Mouse (Mus musculus) liver, embryonic 12.5 days (tissue): Measurements from ENCODE around the gene Agap1. TPM values are rescaled to one million over a fixed set of nuclear protein-coding genes. Genes with fewer than 3 reads are reported as not detected.

Experiments used
- ATAC-seq: fragments of 200-750 bp; cut with Nextera tagmentation; 2 replicates; pipeline ENCODE4 v1.8.0; 2017; ENCODE audit warnings: moderate number of reproducible peaks, mild to moderate bottlenecking, moderate library complexity
- H3K27ac ChIP-seq: fragments of 300-500 bp; sonication (generic); 2 replicates; pipeline ENCODE4 v1.5.1; 2016; ENCODE audit warnings: mild to moderate bottlenecking
- H3K27me3 ChIP-seq: fragments of 300-500 bp; sonication (generic); replicated peaks from 2 replicates; pipeline ENCODE4 v1.6.1; 2016; ENCODE audit warnings: mild to moderate bottlenecking, moderate library complexity
- H3K36me3 ChIP-seq: fragments of 300-500 bp; sonication (generic); 2 replicates; pipeline ENCODE4 v1.6.1; 2016; ENCODE audit warnings: mild to moderate bottlenecking, moderate library complexity
- H3K4me1 ChIP-seq: fragments of 300-500 bp; sonication (generic); 2 replicates; pipeline ENCODE4 v1.6.1; 2016
- H3K4me2 ChIP-seq: fragments of 300-500 bp; sonication (generic); 2 replicates; pipeline ENCODE4 v1.6.1; 2016; ENCODE audit warnings: mild to moderate bottlenecking, moderate library complexity
- H3K4me3 ChIP-seq: fragments of 300-500 bp; sonication (generic); 2 replicates; pipeline ENCODE4 v1.5.1; 2016; ENCODE audit warnings: mild to moderate bottlenecking, moderate library complexity
- H3K9ac ChIP-seq: fragments of 300-500 bp; sonication (generic); 2 replicates; pipeline ENCODE4 v1.6.1; 2016; ENCODE audit warnings: mild to moderate bottlenecking, moderate library complexity
- H3K9me3 ChIP-seq: fragments of 300-500 bp; sonication (generic); replicated peaks from 2 replicates; pipeline ENCODE4 v1.6.1; 2016; ENCODE audit warnings: mild to moderate bottlenecking, moderate library complexity
- WGBS: fragments of 180-500 bp; shearing (Covaris S2); methylation state at CpG from one replicate; pipeline ENCODE4 v1.1.7; 2016; ENCODE audit not compliant: insufficient replicate concordance; 5-methylcytosine and 5-hydroxymethylcytosine counted together
- polyA plus RNA-seq: library from polyadenylated mRNA; unstranded; fragments of >200 nt; fragmentation: Nextera tagmentation; extraction: Ambion mirVana; gene quantifications from 2 replicates; pipeline ENCODE4 v1.2.1, GENCODE M21; 2016

Agap1 gene
- polyA plus RNA-seq, 1 experiment from 2014 or later = 4.1 TPM

GRCm38 (mm10) chr1:89576174-89576890 is 121.7 kb downstream of the Agap1 start:
- Histone ChIP-seq H3K4me1 (peaks cover 33% of the 10 kb centered on the region), H3K9ac (no peak overlapping the region), H3K27me3 (peaks cover 33% of the 10 kb centered on the region), H3K9me3 (no peaks in the 10 kb centered on the region), H3K4me3 (no peak overlapping the region), H3K27ac (no peak overlapping the region), H3K4me2 (no peak overlapping the region), H3K36me3 (no peaks in the 10 kb centered on the region)
- WGBS = 60% methylated on average over 7 of the region's 7 CpGs
- no peak for ATAC-seq

- Histone ChIP-seq H3K27me3 (peaks cover 40% of the 10 kb centered on the region), H3K36me3 (no peaks in the 10 kb centered on the region), H3K4me2 (no peak overlapping the region), H3K9ac (no peak overlapping the region), H3K4me1 (peaks cover 38% of the 10 kb centered on the region), H3K4me3 (no peak overlapping the region), H3K9me3 (no peaks in the 10 kb centered on the region), H3K27ac (no peak overlapping the region)
- no peak for ATAC-seq
- WGBS = 16% methylated on average over 4 of the region's 4 CpGs
Observed at GRCm38 (mm10) chr1:89576985-89577384, 122.4 kb downstream of the Agap1 start.

DNA sequence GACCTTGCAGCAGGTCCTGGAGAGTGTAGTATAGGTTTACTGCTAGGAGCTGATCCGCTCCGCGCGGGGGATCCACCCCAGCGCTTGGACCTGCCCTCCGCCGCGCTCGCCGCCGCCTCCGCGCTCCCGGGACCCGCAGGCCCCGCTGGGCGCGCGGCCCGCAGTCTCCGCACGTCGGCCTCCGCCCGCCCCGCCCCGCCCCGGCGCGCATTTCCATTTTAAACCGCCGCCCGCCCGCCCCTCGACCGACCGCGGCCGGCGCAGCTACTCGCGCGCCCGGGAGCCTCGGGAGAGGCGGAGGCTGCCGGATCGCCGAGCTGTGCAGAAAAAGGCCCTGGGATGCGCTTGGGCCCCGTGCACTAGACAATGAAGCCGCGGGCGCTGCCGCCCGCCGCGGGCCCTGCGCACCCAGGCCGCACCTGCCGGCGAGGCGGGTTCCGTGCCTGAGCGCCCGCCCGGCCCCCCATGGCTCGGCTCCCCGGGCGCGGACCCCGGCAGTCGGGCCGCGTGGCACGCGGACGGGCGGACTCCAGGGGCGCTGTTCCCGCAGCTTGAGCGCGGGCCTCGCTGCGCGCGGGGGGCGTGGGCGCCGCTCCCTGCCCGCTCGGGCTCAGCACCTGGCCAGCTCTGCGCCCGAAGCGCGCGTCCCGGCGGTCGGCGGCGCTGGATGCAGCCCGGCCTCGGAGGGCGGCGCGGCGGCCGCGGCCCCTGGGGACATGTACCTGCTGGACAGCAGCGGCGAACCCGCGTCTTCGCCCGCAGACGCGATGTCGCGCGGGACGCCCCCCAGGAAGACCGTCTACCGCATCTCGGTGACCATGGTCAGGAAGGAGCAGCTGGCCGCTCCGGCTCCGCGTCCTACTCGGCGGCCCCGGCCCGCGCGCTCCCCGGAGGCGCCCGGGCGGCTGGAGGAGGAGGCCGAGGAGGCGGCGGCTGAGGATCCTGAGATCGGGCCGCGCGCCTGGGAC is 125.7 kb downstream of the Agap1 start:
- Histone ChIP-seq H3K9ac (peak overlapping the region; percentile 22; the same call in 1 of the 2 replicates), H3K4me2 (peak overlapping the region; percentile 84), H3K27me3 (peaks cover 56% of the 10 kb centered on the region), H3K4me3 (peak overlapping the region; percentile 61), H3K9me3 (no peaks in the 10 kb centered on the region), H3K27ac (no peak overlapping the region), H3K36me3 (no peaks in the 10 kb centered on the region), H3K4me1 (peaks cover 35% of the 10 kb centered on the region)
- WGBS = under 1% methylated on average over 119 of the region's 146 CpGs
- ATAC-seq = peak; percentile 49; the same call in 1 of the 2 replicates

DNA sequence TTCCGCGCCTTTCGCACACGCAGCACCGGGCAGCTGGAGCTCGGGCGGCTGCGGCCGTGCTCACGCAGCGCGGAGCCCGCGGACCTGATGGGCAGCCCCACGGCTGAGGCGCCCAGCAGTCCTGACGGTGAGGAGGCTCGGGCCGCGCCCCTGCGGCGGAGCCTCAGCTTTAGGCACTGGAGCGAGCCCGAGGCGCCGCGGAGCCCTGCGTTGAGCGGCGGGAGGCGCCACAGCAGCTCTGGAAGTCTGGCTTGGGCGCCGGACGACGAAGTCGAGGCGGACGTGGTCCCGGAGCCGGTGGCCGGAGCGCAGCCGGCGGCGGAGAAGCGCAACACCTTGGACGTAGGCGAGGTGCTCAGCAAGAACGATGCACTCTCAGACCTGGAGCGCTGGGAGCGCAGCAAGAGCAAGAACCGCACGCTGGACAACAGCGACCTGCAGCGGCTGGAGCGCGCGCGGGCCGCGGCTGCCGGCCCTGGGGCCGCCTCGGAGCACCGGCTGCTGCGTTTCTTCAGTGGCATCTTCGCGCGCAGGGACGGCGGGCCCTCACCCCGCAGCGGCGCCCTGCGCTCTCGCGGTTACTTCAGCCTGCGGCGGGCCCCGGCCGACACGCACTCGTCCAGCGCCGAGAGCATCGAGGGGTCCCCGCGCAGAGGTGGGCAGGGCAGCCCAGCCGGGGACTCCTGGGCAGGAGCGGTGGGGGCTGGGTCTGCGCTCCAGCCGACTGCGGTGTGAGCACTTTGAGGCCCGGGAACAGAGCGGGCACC is 126.6 kb downstream of the Agap1 start:
- H3K36me3 ChIP-seq = no peaks in the 10 kb centered on the region
- peak overlapping the region; percentile 61 for H3K4me3 ChIP-seq
- 0 out of 2 replicates have a peak overlapping the region, but pooled peaks have one; percentile 7 for H3K9ac ChIP-seq
- 1% methylated on average over 84 of the region's 95 CpGs for WGBS
- ATAC-seq = 0 out of 2 replicates have a peak, but pooled peaks have one; percentile 14
- H3K9me3 ChIP-seq = no peaks in the 10 kb centered on the region
- peaks cover 30% of the 10 kb centered on the region for H3K4me1 ChIP-seq
- H3K4me2 ChIP-seq = peak overlapping the region; percentile 84
- H3K27me3 ChIP-seq = peaks cover 59% of the 10 kb centered on the region
- no peak overlapping the region for H3K27ac ChIP-seq

- Histone ChIP-seq H3K4me3 (peak overlapping the region; percentile 61), H3K9ac (no peak overlapping the region), H3K27ac (no peak overlapping the region), H3K4me1 (peaks cover 28% of the 10 kb centered on the region), H3K27me3 (peaks cover 60% of the 10 kb centered on the region), H3K4me2 (peak overlapping the region; percentile 84), H3K36me3 (no peaks in the 10 kb centered on the region), H3K9me3 (no peaks in the 10 kb centered on the region)
- 25% methylated on average over 6 of the region's 6 CpGs for WGBS
- no peak for ATAC-seq
Observed at GRCm38 (mm10) chr1:89581766-89582125, 127.1 kb downstream of the Agap1 start.

DNA sequence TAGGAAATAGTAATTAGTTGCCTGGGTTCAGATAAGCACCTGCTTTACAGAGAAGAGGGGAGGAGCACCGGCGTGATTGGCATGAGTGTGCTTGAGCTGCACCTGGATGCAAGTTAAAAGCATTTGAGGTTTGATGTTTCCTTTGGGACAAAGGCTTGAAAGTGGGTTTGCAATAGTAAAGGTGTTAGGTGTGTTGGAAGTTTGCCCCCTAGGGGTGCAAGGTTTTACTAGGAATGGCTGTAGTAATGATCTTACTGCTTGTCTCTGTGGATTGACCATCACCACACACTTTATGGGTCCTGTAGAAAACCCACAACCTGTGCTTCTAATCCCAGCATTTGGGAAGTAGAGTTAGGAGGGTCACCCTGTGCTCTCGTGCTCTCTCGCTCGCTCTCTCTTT is 128.8 kb downstream of the Agap1 start:
- H3K27ac ChIP-seq = no peak overlapping the region
- peaks cover 24% of the 10 kb centered on the region for H3K4me1 ChIP-seq
- no peak overlapping the region for H3K9ac ChIP-seq
- H3K36me3 ChIP-seq = no peaks in the 10 kb centered on the region
- H3K4me2 ChIP-seq = no peak overlapping the region
- 61% methylated on average over 5 of the region's 5 CpGs for WGBS
- no peak for ATAC-seq
- H3K9me3 ChIP-seq = no peaks in the 10 kb centered on the region
- peaks cover 56% of the 10 kb centered on the region for H3K27me3 ChIP-seq
- no peak overlapping the region for H3K4me3 ChIP-seq

GRCm38 (mm10) chr1:89586991-89587683 is 132.5 kb downstream of the Agap1 start:
- Histone ChIP-seq H3K36me3 (0 out of 2 replicates have a peak, but pooled peaks cover 3% of the 10 kb centered on the region), H3K4me1 (no peaks in the 10 kb centered on the region), H3K4me3 (no peak overlapping the region), H3K9ac (no peak overlapping the region), H3K27ac (no peak overlapping the region), H3K27me3 (peaks cover 19% of the 10 kb centered on the region), H3K9me3 (no peaks in the 10 kb centered on the region), H3K4me2 (no peak overlapping the region)
- WGBS = 65% methylated on average over 14 of the region's 14 CpGs
- ATAC-seq = no peak

DNA sequence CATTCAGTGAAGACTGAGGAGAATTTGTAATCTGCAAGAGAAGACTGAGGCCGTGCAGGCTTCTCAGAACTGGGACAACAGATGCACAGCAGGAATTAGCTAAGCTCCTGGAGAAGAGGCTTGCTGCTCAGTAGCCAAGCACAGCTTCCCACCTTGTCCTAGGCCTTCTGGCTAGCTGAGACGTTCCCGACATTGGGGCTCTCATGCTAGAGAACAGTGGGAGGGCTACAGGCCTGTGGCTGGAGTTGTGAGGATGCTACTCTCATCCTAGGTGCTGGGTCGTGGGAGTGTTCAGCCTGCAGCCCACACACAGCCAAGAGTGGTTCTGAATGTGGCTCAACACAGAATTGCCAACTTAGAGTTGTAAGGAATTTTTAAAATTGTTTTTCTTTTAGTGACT is 133.5 kb downstream of the Agap1 start:
- no peak overlapping the region for H3K27ac ChIP-seq
- peaks cover 9% of the 10 kb centered on the region; the same call in 1 of the 2 replicates for H3K27me3 ChIP-seq
- ATAC-seq = no peak
- H3K9ac ChIP-seq = no peak overlapping the region
- 49% methylated on average over 4 of the region's 4 CpGs for WGBS
- 0 out of 2 replicates have a peak, but pooled peaks cover 3% of the 10 kb centered on the region for H3K36me3 ChIP-seq
- no peaks in the 10 kb centered on the region for H3K9me3 ChIP-seq
- no peaks in the 10 kb centered on the region for H3K4me1 ChIP-seq
- no peak overlapping the region for H3K4me3 ChIP-seq
- no peak overlapping the region for H3K4me2 ChIP-seq

GRCm38 (mm10) chr1:89590994-89591393 is 136.4 kb downstream of the Agap1 start:
- Histone ChIP-seq H3K27ac (no peak overlapping the region), H3K36me3 (0 out of 2 replicates have a peak, but pooled peaks cover 3% of the 10 kb centered on the region), H3K4me3 (no peak overlapping the region), H3K4me1 (no peaks in the 10 kb centered on the region), H3K9me3 (no peaks in the 10 kb centered on the region), H3K27me3 (0 out of 2 replicates have a peak, but pooled peaks cover 3% of the 10 kb centered on the region), H3K4me2 (no peak overlapping the region), H3K9ac (no peak overlapping the region)
- ATAC-seq = no peak
- 85% methylated on average over 7 of the region's 7 CpGs for WGBS

- WGBS = 70% methylated on average over 4 of the region's 4 CpGs
- Histone ChIP-seq H3K4me3 (no peak overlapping the region), H3K27me3 (no peaks in the 10 kb centered on the region), H3K36me3 (0 out of 2 replicates have a peak, but pooled peaks cover 3% of the 10 kb centered on the region), H3K9ac (no peak overlapping the region), H3K27ac (no peak overlapping the region), H3K4me2 (no peak overlapping the region), H3K9me3 (no peaks in the 10 kb centered on the region), H3K4me1 (no peaks in the 10 kb centered on the region)
- no peak for ATAC-seq
Observed at GRCm38 (mm10) chr1:89593219-89593618, 138.6 kb downstream of the Agap1 start.

DNA sequence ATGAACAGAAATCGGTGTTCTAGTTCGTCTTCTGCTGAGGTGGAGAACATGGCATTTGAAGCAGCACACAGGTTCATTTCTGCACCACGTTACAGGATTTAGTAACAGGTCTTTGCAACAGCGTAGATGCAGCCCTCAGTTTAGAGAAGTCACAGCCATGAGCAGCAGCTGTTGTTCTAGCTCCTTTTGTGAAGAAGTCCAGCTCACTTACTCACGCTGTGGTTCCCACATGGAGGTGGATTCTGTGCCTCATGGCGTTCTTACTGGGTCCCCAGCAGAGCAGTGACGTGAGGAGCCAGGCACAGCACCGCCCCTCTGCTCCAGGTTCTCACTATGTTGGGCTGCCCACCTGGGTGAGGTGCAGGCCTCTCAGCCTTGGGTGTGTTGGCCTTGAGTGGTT is 140.4 kb downstream of the Agap1 start:
- Histone ChIP-seq H3K9me3 (no peaks in the 10 kb centered on the region), H3K9ac (no peak overlapping the region), H3K4me2 (no peak overlapping the region), H3K4me1 (no peaks in the 10 kb centered on the region), H3K4me3 (no peak overlapping the region), H3K27me3 (no peaks in the 10 kb centered on the region), H3K36me3 (0 out of 2 replicates have a peak, but pooled peaks cover 3% of the 10 kb centered on the region), H3K27ac (no peak overlapping the region)
- WGBS = 73% methylated on average over 8 of the region's 8 CpGs
- no peak for ATAC-seq
